8 mouse cellular contexts compared by ENCODE assay signal in genomic region chr2:177839901-177840663, GRCm38 (mm10). TPM values are rescaled to one million over a fixed set of nuclear protein-coding genes. Genes with fewer than 3 reads are reported as not detected.
DNase-seq lines count a peak whose midpoint lies in the region; ATAC-seq and TF ChIP-seq lines count a peak whose summit lies in the region.
"Not testable (repeated sequence)": the region's sequence is repeated elsewhere in the genome, so short reads cannot be mapped to it uniquely, and the experiment has no call there.

Gene Gm14325, minus strand, starts transcription at chr2:177840336.

- H3K36me3 ChIP-seq in hindbrain, embryonic 10.5 days; neural tube, embryonic 15.5 days: not testable (repeated sequence)

- H3K9ac ChIP-seq in neural tube, embryonic 15.5 days (replicated peaks) = not testable (repeated sequence)

- ATAC-seq in neural tube, embryonic 15.5 days (ENCODE audit: low FRiP score) = not testable (repeated sequence)

- H3K27ac ChIP-seq in hindbrain, embryonic 10.5 days; neural tube, embryonic 15.5 days (replicated peaks): not testable (repeated sequence)

- not testable (repeated sequence) for H3K27me3 ChIP-seq in hindbrain, embryonic 10.5 days (ENCODE audit: insufficient read depth, poor library complexity, severe bottlenecking); neural tube, embryonic 15.5 days (replicated peaks)

- H3K4me1 ChIP-seq in hindbrain, embryonic 10.5 days (replicated peaks); lung, adult 2 months (ENCODE audit: control insufficient read depth, insufficient read depth, low read length); neural tube, embryonic 15.5 days: not testable (repeated sequence)

- H3K4me3 ChIP-seq in hindbrain, embryonic 10.5 days = peak within 1 kb of the TSS; percentile 51
- not testable (repeated sequence) for H3K4me3 ChIP-seq in lung, adult 2 months (replicated peaks; ENCODE audit: extremely low read depth, low read depth, low read length)
- peak within 1 kb of the TSS; percentile 43 for H3K4me3 ChIP-seq in neural tube, embryonic 15.5 days (replicated peaks)

- not testable (repeated sequence) for TF ChIP-seq POLR2A in lung, adult 2 months (IDR thresholded peaks at IDR 0.05; ENCODE audit: borderline replicate concordance, extremely low read depth, low read depth, low read length)

- 1% methylated on average over 19 of the region's 21 CpGs for WGBS in hindbrain, embryonic 10.5 days
- 4% methylated on average over 18 of the region's 21 CpGs for WGBS in lung, adult 2 months
- WGBS in neural tube, embryonic 15.5 days = 1% methylated on average over 18 of the region's 21 CpGs

- H3K9me3 ChIP-seq in hindbrain, embryonic 10.5 days; neural tube, embryonic 15.5 days (replicated peaks): not testable (repeated sequence)

- peak within 1 kb of the TSS; percentile 51 for H3K4me2 ChIP-seq in neural tube, embryonic 15.5 days

- TF ChIP-seq CTCF in lung, adult 2 months (IDR thresholded peaks at IDR 0.05; ENCODE audit: insufficient read depth, low read length) = not testable (repeated sequence)

- DNase-seq in MN1 (ENCODE audit: low spot score) = peak; percentile 79
- DNase-seq in cerebellum, adult 9-11 months = peak; percentile 84
- peak; percentile 67 to 73 for DNase-seq in frontal cortex, postnatal 10 days (ENCODE audit: low spot score in 2 of 2)
- peak; percentile 8 for DNase-seq in hindbrain, embryonic 10.5 days (ENCODE audit: low spot score)
- peak; percentile 79 to 85 for DNase-seq in layer of hippocampus, adult 8-10 months (ENCODE audit: low spot score in 2 of 2)
- DNase-seq in lung, adult 2 months = peak; percentile 69
- DNase-seq in thymus, adult 18-20 months = peak; percentile 42 to 57

RNA-seq across cellular contexts. Expression of gene Gm14325, which starts in this region (rescaled TPM):
- 28.2 and 41.1 TPM in 2 replicates for polyA plus RNA-seq in hindbrain, embryonic 10.5 days (2016; fragmentation: Nextera tagmentation; extraction: Ambion mirVana)
- total RNA-seq in layer of hippocampus, adult 8-10 months (2022) = 100 to 1,000 TPM; 119 to 179 (median 147) TPM
- 6.3 and 7.5 TPM in 2 replicates for polyA plus RNA-seq in lung, adult 2 months (2012; rRNA removed)
- 35.9 and 40.2 TPM in 2 replicates for polyA plus RNA-seq in neural tube, embryonic 15.5 days (2015; fragmentation: Nextera tagmentation; extraction: Ambion mirVana)

Comparison
In these comparisons a context has a peak if more than half of its experiments do, and no peak if none do; other contexts are left out.
1. DNase-seq: peak in every context shown above with its lines; median percentile 84 in cerebellum, adult 9-11 months; 82 in layer of hippocampus, adult 8-10 months; 79 in MN1; 70 in frontal cortex, postnatal 10 days; 69 in lung, adult 2 months; 50 in thymus, adult 18-20 months; 8 in hindbrain, embryonic 10.5 days.